10 mouse cellular contexts compared by ENCODE assay signal in genomic region chr8:104070949-104071348, GRCm38 (mm10).
"Had no signal": no experiment of that assay in that cellular context is flagged by ENCODE, and none has a peak within 500 bp of the region (broad histone marks: within the 10 kb centered on the region; RNA-seq: fewer than 3 reads in every experiment).

No protein-coding gene starts in this region.

- DNase-seq: kidney, adult 18-20 months; kidney, adult 9 months; kidney, postnatal 25 days; layer of hippocampus, adult 9-11 months; liver; lung, adult 18-20 months; lung, postnatal 14 days; right cerebral cortex, postnatal 25 days; thymus, adult 18-20 months; thymus, postnatal 36 days had no signal
